Comparison of ENCODE assay signal across 20 mouse cellular contexts in the genomic region with DNA sequence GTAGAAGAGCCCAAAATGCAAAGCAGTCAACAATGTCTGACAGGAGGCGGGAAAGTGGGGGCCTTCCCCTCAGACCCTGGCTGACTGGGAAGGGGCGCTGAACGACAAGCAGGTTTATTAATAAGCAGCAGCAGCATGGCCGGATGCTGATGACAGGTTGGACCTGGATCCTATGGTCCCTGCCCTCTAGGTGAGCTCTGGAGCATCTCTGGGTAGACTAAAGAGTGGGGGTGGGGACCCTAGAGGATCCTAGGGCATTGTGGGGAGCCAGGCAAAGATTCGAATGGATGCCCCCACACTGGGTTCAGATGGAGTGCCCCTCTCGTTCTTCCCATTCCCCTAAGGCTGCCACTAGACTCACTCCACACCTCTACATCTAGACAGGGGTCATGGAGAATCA. TPM values are rescaled to one million over a fixed set of nuclear protein-coding genes. Genes with fewer than 3 reads are reported as not detected.
"Had no signal": no experiment of that assay in that cellular context is flagged by ENCODE, and none has a peak within 500 bp of the region (broad histone marks: within the 10 kb centered on the region; RNA-seq: fewer than 3 reads in every experiment).

No protein-coding gene starts in this region.

- H3K36me3 ChIP-seq: neural tube, embryonic 15.5 days; stomach, embryonic 15.5 days had no signal

- H3K4me3 ChIP-seq: neural tube, embryonic 15.5 days; stomach, embryonic 15.5 days had no signal

- H3K9me3 ChIP-seq: neural tube, embryonic 15.5 days; stomach, embryonic 15.5 days had no signal

- H3K27ac ChIP-seq: neural tube, embryonic 15.5 days; stomach, embryonic 15.5 days; stomach, postnatal 0 days had no signal

- H3K4me2 ChIP-seq: neural tube, embryonic 15.5 days; stomach, embryonic 15.5 days had no signal

- DNase-seq: retina, postnatal 1 day; right cerebral cortex, adult 18-20 months; right cerebral cortex, postnatal 14 days; right cerebral cortex, postnatal 25 days; right cerebral cortex, postnatal 4 days; spleen, adult 18-20 months; thymus, adult 18-20 months; thymus, adult 2 months; thymus, postnatal 14 days; thymus, postnatal 25 days; thymus, postnatal 36 days; thymus, postnatal 4 days had no signal

- H3K4me1 ChIP-seq: stomach, embryonic 15.5 days had no signal

- H3K9ac ChIP-seq: neural tube, embryonic 15.5 days; stomach, embryonic 15.5 days had no signal

- H3K27me3 ChIP-seq: neural tube, embryonic 15.5 days; stomach, embryonic 15.5 days had no signal

RNA-seq across cellular contexts. Expression of gene Fgf8, which starts 49.7 kb away (rescaled TPM):
- total RNA-seq: neutrophil, adult 5-6 weeks had no signal
- polyA plus RNA-seq: small intestine, adult 2 months; stomach, embryonic 14.5 days; stomach, embryonic 15.5 days; stomach, embryonic 16.5 days; stomach, postnatal 0 days; urinary bladder, adult 2 months had no signal
